Mouse (Mus musculus) MEL-GATA-1-ER (cell line): ENCODE measurements at regions not wholly inside any gene's neighbourhood (a gene's known extent, or its start where the extent isn't known, plus 50 kb on each side); places are given as distances from the start of the nearest gene placed in this dataset.

Experiments used
- DNase-seq: peaks from one replicate; pipeline ENCODE4 v3.0.0-alpha.2; 2012; ENCODE audit warnings: low read depth; ENCODE audit errors: extremely low read depth

- DNase-seq = no peak
These were observed 76.7 kb upstream of the Atp2b1 start for GRCm38 (mm10) chr10:98837289-98838181.

DNA sequence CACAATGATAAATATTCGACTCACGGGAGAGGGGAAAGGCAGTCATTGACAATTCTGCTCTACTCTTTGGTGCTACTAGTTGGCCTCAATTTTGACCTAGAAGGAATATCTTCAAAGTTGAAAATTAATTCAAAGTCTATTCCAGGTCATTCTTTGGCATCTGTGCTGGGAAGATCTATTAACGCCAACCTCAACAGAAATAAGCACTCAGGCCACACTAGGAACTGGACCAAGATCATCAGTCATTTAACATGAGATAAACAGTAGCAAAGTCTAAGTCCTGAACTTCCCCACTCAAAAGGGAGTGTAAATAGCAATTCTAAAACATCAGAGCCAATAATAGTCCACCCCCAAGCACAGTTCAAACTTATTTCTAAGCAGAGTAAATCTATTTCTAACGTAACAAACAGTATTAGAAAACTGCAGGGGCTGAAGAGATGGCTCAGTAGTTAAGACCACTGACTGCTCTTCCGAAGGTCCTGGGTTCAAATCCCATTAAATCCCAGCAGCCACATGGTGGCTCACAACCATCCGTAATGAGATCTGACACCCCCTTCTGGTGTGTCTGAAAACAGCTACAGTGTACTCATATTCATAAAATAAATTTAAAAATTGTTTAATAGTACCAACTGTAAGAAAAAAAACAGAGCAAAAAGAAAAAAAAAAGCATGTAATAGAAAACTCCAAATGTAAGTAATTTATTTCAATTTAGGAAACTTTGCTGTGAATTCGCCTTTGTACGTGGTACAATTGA is 75.1 kb upstream of the Atp2b1 start:
- DNase-seq = no peak

- DNase-seq = no peak
These were observed 74.2 kb upstream of the Atp2b1 start for GRCm38 (mm10) chr10:98839963-98840362.

DNA sequence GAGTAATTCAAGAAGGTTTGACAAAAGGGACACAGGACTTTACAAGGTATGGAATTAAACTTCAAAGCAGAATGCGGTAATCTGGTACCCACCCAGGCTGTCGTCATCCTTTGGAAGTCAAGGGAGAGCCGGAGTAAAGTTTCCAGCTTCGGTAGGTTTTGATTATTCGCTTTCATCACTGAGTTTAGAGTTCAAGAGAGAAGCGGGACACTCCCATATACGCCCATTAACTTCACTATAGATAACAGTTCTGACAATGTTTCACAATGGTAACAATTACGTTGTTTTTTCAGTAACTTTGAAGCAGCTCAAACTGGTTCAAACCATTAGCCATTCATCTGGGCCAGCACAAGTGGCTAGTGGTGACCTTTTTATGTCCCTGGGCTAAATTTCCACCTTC is 73.8 kb upstream of the Atp2b1 start:
- DNase-seq = no peak

GRCm38 (mm10) chr10:98840957-98841831 is 73.0 kb upstream of the Atp2b1 start:
- no peak for DNase-seq

DNA sequence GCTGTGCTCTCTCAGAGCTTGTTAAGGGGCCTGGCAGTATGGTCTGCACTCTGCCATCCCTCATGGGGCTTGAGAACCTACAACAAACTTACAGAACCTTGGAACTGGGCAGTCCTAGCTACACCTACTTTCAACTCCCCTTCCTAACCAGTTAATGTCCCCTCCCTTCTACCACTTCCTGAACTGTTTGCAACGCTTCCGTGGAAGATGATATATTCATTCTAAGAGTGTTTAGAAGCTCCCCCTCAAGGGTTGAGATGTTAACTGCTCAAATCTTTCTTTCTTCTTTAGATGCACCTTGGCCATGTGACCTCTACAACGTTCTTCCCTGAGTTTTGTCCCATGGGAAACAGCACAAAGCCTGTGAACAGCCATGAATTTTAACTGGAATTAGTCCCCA is 72.3 kb upstream of the Atp2b1 start:
- DNase-seq = no peak

- DNase-seq = no peak
These were observed 71.5 kb upstream of the Atp2b1 start for GRCm38 (mm10) chr10:98842721-98843120.

- no peak for DNase-seq
These were observed 64.4 kb upstream of the Atp2b1 start for GRCm38 (mm10) chr10:98849851-98850250.

GRCm38 (mm10) chr10:98857395-98857794 is 56.8 kb upstream of the Atp2b1 start:
- no peak for DNase-seq

GRCm38 (mm10) chr10:98861521-98861920 is 52.7 kb upstream of the Atp2b1 start:
- DNase-seq = no peak

DNA sequence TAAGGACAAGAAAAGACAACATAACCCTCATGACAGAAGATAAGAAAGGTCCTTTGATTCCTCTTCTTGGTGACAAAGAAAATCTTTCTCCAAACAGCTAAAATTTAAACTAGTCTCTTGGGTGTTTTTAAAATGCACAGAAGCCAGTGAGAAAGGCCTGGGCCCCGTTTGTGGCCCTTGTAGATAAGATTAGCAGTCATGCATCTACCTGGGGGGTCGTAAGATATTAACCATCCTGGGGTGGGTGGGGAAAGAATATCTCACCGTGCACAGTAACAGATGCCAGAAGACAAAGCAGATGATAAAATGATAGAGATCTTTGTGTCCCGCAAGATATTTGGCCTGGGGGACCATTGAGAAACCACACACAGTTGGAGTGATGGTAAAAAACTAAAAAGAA is 51.5 kb upstream of the Atp2b1 start:
- DNase-seq = no peak

GRCm38 (mm10) chr10:98864384-98864783 is 49.8 kb upstream of the Atp2b1 start:
- no peak for DNase-seq
